Mouse (Mus musculus) retina, postnatal 1 day (tissue): ENCODE data around the gene Ffar2.
"Not testable (repeated sequence)": the region's sequence is repeated elsewhere in the genome, so short reads cannot be mapped to it uniquely, and the experiment has no call there.

ENCODE experiments used
- DNase-seq: peaks from one replicate; pipeline ENCODE4 v3.0.0-alpha.2; 2012

Gene Ffar2

GRCm38 (mm10) chr7:30823675-30824074 is at the start of gene Ffar2:
Ffar2 (minus strand) TSS chr7:30823775.
- DNase-seq = no peak

DNA sequence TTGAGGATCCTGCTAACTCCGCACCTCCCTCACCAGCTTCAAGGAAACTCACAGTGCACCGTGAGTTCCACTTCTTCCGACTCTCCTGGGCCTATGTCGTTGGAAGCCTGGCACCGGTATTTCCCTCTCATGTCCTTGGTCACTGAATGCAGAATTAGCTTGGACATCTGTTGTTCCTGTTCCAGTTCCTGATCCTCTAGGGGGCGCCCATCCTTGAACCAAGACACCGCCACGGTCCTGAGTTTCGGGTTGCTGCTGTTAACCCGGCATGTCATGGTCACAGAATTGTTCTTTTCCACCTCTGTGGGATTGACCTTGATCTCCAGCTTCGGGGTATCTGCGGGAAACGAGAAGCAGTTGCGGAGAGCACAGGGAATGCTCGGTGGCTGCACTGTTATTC is 49.5 kb upstream of the Ffar2 start:
- DNase-seq = peak; percentile 84

GRCm38 (mm10) chr7:30863386-30863785 is 39.8 kb upstream of the Ffar2 start:
- DNase-seq = no peak

- no peak for DNase-seq
Measured at GRCm38 (mm10) chr7:30861464-30861863, 37.9 kb upstream of the Ffar2 start, which contains the start of gene Ffar1. Ffar1 (minus strand) TSS chr7:30861564.

GRCm38 (mm10) chr7:30859635-30860402 is 36.2 kb upstream of the Ffar2 start:
- DNase-seq = peak; percentile 87

DNA sequence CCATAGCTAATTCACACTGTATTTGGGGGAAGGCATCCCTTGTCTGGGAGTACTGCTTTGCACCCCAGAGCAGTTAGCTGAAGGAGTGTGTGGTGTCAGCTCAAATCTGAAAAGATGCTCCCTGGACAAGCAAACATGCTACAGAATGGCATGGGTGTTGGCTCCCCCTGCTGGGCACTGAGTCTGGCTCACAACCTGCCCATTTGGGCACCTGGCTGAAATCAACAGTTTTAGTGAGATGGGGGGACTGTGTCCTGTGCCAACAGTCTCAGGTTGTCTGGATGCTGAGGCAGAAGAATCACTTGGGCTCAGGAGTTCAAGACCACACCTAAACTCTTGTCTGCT is 35.7 kb upstream of the Ffar2 start:
- peak; percentile 76 for DNase-seq

DNA sequence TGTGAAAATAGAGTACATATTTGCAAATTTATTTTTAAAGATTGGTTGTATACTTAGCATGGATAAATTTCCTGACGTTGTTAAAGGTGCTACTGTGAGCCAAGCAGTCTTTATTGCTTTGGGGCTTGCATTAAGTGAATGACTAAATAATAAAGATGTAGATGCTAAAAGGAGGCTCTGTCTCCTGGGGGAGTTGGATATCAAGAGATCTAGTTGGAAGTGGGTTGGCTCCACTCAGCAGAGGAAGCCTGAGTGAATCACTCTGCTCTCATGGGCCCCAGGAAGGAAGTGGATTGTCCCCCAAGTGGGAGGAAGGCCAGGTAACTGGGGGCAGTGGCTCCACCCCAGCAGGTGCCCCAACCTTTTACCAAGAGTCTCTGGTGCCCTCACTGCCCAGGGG is 34.2 kb upstream of the Ffar2 start:
- DNase-seq = no peak

GRCm38 (mm10) chr7:30856078-30856477 is 32.5 kb upstream of the Ffar2 start, which contains the start of gene Ffar3:
Ffar3 (minus strand) TSS chr7:30856178.
- no peak for DNase-seq

DNA sequence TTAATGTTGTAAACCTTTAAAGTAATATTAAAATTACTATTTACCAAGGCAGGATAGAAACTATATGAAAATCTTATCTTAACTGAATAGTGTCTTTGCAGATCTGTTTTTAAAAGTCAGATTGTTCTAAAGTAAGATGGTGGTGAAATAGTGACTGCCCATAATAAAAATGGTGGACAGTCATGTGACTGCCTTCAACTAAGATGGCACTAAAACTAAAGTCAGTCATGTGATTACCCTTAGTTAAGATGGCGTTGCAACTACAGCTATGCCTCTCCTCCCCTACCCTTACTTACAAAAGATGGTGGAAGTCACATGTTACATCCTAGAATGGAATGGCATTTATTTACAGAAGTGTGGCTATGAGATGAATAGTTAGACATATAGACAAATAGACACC is 27.8 kb upstream of the Ffar2 start:
- no peak for DNase-seq

DNA sequence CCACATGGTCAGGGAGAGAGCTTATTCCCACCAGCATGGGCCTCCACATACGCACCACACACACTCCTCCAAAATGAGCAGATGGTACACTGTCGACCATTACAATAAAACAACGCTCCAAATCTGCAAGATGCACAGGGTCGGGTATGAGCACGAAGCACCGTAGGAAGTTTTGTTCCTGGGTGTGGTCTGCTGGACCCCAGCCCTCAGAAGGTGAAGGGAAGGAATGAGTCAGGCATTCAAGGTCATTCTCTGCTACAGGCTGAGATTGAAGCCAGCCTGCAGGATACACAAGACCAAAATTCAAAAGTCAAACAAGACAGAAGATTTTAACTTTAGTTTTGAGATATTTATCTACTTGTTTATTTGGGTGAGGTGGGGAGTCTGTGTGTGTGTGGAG is 24.4 kb upstream of the Ffar2 start:
- no peak for DNase-seq

GRCm38 (mm10) chr7:30847386-30847785 is 23.8 kb upstream of the Ffar2 start:
- DNase-seq = no peak

DNA sequence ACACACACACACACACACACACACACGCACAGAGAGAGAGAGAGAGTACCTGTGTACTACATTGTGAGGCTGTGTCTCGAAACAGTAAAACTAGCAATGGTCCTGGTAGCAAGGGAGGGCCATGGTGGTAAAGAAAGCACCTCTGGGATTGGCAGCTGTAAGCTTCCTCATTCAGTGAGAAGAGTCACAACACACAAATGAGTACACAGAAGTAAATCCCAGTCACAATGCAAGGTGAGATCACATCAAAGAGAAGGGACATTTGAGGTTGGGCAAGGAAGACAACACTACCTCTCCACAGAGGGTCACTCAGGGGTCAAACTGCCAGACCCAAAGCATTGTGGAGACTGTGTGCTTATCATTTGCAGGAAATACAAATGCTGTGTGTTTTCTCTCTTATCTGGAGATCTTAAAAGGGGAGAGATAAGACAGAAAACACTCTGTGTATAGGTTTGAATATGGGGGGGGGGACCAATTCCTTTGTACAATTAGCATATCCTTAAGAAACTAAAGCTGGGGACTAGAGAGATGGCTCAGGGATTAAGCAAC is 23.0 kb upstream of the Ffar2 start:
- peak; percentile 21 for DNase-seq

- no peak for DNase-seq
Measured at GRCm38 (mm10) chr7:30844676-30845297, 21.2 kb upstream of the Ffar2 start.

- no peak for DNase-seq
Measured at GRCm38 (mm10) chr7:30842092-30842491, 18.5 kb upstream of the Ffar2 start.

DNA sequence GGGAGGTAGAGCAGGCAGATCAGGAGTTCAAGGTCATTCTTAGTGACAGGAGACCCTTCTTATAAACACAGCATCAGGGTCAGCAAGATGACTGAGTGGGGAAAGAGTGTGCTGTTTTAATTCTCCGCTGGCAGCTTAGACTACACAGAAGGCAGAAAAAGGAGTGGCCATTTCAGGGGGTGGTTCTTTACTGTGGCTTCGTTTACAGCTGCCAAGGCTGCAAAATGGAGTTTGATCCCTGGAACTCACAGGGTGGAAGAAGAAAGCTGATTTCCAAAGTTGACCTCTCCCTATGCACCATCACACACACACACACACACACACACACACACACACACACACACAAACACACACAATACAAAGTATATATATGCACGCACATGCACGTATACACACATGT is 17.8 kb upstream of the Ffar2 start:
- no peak for DNase-seq

DNA sequence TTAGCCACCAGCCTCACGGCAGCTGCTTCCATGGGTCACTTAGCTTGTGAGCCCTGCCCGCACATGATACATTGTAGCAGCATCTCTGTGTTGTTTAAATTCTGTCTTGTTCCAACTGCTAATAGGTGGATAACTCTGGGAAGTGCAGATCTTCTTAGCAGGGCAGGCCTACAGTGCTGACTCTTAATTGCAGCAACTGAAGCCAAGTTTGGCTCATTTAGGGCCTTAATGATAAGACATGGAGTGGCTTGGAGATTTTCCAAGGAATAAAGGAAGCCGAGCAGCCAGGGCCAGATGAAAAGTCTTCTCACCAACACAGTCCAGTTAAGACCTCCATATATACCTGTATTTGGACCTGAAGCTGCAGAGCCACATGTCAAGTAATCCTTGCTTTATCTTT is 16.7 kb upstream of the Ffar2 start:
- no peak for DNase-seq

DNA sequence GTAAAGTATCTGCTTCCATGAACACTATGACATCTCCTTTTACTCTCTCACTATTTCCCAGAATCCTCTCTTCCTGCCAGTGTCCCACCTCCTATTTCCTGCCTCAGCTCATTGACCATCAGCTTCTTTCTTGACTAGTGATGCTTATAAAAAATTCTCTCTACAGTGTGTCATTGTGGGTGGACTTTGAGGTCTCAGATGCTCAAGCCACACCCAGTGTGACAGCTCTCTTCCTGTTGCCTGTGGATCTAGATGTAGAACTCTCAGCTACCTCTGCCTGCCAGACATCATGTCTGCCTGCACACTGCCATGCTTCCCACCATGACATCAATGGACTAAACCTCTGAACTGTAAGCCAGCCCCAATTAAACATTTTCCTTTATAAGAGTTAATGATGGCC is 13.7 kb upstream of the Ffar2 start:
- no peak for DNase-seq

DNA sequence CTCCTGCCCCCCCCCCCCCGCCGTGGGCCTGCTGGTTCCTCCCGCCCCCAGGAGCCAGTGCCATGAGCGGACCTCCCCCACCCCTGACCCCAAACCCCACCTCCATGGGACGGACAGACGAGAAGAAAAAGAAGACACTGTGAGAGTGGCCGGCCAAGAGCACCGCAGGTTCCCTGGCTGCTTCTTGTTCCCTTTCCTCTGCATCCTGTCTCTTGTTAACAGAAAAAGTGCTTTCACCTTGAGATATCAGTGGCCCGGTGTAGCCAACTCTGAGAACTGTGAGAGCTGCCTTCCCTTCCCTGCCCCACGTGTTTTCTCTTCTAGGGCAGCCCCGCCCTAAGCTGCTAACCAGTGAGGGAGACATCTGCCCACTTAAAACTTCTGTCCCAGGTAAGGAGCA is 9.1 kb upstream of the Ffar2 start:
- DNase-seq = not testable (repeated sequence)

DNA sequence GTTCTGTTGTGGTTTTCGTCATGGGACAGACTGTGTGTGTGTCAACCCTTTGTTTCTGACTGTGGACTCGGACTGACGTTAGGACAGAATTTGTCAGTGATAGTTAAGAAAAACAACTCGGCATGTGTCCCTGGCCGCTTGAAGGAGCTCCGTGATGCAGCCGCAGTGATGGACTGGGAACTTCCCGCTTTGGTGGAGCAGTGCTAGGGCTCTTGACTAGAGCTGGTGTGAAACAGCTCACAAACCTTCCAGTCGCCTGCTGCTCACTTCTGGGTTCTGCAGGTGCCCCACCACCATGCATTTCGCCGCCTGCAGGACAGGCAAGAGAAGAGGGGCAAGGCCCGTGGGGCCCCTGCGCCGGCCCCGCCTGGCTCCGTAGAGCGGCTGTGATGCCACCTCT is 8.7 kb upstream of the Ffar2 start:
- no peak for DNase-seq

DNA sequence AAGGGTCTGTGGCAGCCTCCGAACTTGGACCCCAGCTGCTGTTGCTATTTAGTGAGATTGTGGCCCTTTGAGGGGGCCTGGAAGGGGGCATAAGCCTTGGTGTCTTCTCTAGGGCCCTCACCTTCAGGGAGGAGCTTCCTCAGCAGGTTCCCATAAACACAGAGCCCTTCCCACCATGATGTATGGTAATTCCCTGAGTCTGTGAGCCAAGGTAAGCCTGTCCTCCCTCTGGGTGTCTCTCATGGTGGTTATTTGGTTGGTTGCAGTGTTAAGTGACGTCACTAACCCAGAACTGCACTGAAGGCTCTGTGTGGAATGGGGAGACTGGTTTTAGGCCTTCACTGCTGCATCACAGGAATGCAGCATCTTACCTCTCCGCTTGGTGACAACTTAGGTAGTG is 5.9 kb upstream of the Ffar2 start:
- no peak for DNase-seq

- not testable (repeated sequence) for DNase-seq
Measured at GRCm38 (mm10) chr7:30828871-30829270, 5.3 kb upstream of the Ffar2 start.

DNA sequence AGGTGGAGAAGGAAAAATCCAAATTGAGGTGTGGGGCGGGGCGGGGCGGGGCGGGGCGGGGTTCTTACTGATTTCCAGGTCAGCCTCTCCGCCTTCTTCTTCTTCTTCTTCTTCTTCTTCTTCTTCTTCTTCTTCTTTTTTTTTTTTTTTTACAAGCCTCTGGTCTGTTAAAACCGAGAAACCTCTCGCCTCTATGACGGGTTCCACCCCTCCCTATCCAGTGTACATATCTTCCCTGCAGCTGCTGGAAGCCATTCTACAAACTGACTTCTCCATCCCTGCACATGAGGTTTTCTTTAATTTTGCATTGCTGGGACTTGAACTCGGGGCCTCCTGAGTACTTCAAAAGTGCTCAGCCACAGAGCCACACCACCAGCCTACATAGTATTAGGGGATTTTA is 3.1 kb upstream of the Ffar2 start:
- DNase-seq = no peak

- DNase-seq = no peak
Measured at GRCm38 (mm10) chr7:30824306-30824705, 731 bp upstream of the Ffar2 start.

DNA sequence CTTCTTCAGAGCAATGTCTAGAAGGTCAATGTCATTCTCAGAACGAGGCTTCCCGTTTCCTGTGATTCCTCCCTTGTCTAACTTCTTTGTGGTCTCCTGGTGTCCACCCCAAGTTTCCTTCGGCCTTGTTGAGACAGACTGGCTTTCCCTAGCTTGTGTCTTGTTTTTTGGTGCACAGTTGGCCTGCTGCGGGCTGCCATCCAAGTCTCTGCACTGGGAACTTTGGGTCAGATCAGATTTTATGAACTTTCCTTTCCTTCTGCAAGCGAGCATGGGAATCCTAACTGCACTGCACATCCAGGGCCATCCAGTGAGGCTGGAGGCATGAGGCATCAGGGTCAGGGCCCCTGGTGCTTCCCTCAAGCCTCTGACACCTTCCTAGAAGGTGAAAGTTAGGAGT is 2.0 kb downstream of the Ffar2 start:
- no peak for DNase-seq
